Mouse (Mus musculus) intestine, postnatal 0 days (tissue): ENCODE data around the gene Erc1. TPM values are rescaled to one million over a fixed set of nuclear protein-coding genes. Genes with fewer than 3 reads are reported as not detected.

Experiments used
- ATAC-seq: fragments of 200-750 bp; cut with Nextera tagmentation; 2 replicates; pipeline ENCODE4 v1.8.0; 2017; ENCODE audit warnings: mild to moderate bottlenecking, moderate TSS enrichment, moderate library complexity
- H3K27ac ChIP-seq: fragments of 300-500 bp; sonication (generic); 2 replicates; pipeline ENCODE4 v1.5.1; 2014; ENCODE audit warnings: mild to moderate bottlenecking, low read depth, low read length, moderate library complexity
- H3K27me3 ChIP-seq: fragments of 300-500 bp; sonication (generic); replicated peaks from 2 replicates; pipeline ENCODE4 v1.6.1; 2014; ENCODE audit warnings: low read length, mixed read lengths; ENCODE audit not compliant: control insufficient read depth, insufficient read depth
- H3K36me3 ChIP-seq: fragments of 300-500 bp; sonication (generic); 2 replicates; pipeline ENCODE4 v1.6.1; 2014; ENCODE audit warnings: mild to moderate bottlenecking, moderate library complexity; ENCODE audit not compliant: control insufficient read depth, insufficient read depth
- H3K4me1 ChIP-seq: fragments of 300-500 bp; sonication (generic); replicated peaks from 2 replicates; pipeline ENCODE4 v1.6.1; 2014; ENCODE audit warnings: antibody characterized with exemption, low read length, mixed read lengths; ENCODE audit not compliant: control insufficient read depth, insufficient read depth
- H3K4me2 ChIP-seq: fragments of 300-500 bp; sonication (generic); replicated peaks from 2 replicates; pipeline ENCODE4 v1.6.1; 2014; ENCODE audit warnings: low read depth, mild to moderate bottlenecking, moderate library complexity
- H3K4me3 ChIP-seq: fragments of 300-500 bp; sonication (generic); 2 replicates; pipeline ENCODE4 v1.5.1; 2014; ENCODE audit warnings: low read depth, low read length
- H3K9ac ChIP-seq: fragments of 300-500 bp; sonication (generic); 2 replicates; pipeline ENCODE4 v1.6.1; 2014; ENCODE audit warnings: mild to moderate bottlenecking, low read depth, low read length
- H3K9me3 ChIP-seq: fragments of 300-500 bp; sonication (generic); 2 replicates; pipeline ENCODE4 v1.6.1; 2016; ENCODE audit warnings: mixed run types; ENCODE audit not compliant: control insufficient read depth
- CTCF ChIP-seq: sonication (generic); IDR thresholded peaks from 2 replicates; pipeline ENCODE4 v1.5.1; 2016; ENCODE audit warnings: low read depth, mild to moderate bottlenecking, control low read depth, antibody characterized with exemption, moderate library complexity
- WGBS: fragments of 180-500 bp; shearing (Covaris S2); extraction: QIAGEN DNeasy Blood & Tissue Kit; methylation state at CpG from one replicate; pipeline ENCODE4 v1.1.7; 2014; 5-methylcytosine and 5-hydroxymethylcytosine counted together
- polyA plus RNA-seq: library from polyadenylated mRNA; unstranded; fragments of >200 nt; fragmentation: Nextera tagmentation; extraction: Ambion mirVana; gene quantifications from 2 replicates; pipeline ENCODE4 v1.2.1, GENCODE M21; 2015

The Erc1 gene
- polyA plus RNA-seq, 1 experiment from 2014 or later: 4.5 TPM

DNA sequence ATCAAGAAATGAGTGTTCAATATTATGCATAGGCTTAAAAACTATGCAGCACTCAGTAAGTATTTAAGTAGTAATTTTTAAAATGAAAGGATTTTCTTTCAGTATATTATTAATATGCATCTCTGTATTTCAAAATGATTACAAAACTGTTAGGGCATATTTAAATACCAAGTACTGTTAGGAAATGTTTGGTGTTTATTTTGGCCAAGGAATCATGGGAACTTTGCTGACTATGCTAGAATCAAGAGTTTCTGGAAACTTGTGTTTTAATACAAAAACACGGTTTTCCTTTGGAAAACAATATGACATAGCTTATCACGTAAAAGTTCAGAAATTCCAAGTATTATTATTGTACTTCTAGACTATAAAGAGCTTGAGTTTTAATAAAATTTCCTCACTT is 167.2 kb downstream of the Erc1 start:
- no peak overlapping the region for H3K4me3 ChIP-seq
- no peak overlapping the region for H3K9ac ChIP-seq
- no peaks in the 10 kb centered on the region for H3K9me3 ChIP-seq
- no peak overlapping the region for H3K4me2 ChIP-seq
- 92% methylated on average over 2 of the region's 2 CpGs for WGBS
- TF ChIP-seq CTCF: no peak
- no peak overlapping the region for H3K27ac ChIP-seq
- H3K27me3 ChIP-seq: no peaks in the 10 kb centered on the region
- no peaks in the 10 kb centered on the region for H3K36me3 ChIP-seq
- no peak for ATAC-seq
- no peaks in the 10 kb centered on the region for H3K4me1 ChIP-seq

GRCm38 (mm10) chr6:119674811-119675209 is 173.2 kb downstream of the Erc1 start:
- H3K4me3 ChIP-seq: no peak overlapping the region
- no peak overlapping the region for H3K9ac ChIP-seq
- H3K4me2 ChIP-seq: no peak overlapping the region
- 95% methylated on average over 7 of the region's 7 CpGs for WGBS
- no peaks in the 10 kb centered on the region; the same call in 1 of the 2 replicates for H3K4me1 ChIP-seq
- no peaks in the 10 kb centered on the region for H3K9me3 ChIP-seq
- TF ChIP-seq CTCF: no peak
- H3K36me3 ChIP-seq: 0 out of 2 replicates have a peak, but pooled peaks cover 4% of the 10 kb centered on the region
- no peak overlapping the region for H3K27ac ChIP-seq
- ATAC-seq: no peak
- no peaks in the 10 kb centered on the region for H3K27me3 ChIP-seq

DNA sequence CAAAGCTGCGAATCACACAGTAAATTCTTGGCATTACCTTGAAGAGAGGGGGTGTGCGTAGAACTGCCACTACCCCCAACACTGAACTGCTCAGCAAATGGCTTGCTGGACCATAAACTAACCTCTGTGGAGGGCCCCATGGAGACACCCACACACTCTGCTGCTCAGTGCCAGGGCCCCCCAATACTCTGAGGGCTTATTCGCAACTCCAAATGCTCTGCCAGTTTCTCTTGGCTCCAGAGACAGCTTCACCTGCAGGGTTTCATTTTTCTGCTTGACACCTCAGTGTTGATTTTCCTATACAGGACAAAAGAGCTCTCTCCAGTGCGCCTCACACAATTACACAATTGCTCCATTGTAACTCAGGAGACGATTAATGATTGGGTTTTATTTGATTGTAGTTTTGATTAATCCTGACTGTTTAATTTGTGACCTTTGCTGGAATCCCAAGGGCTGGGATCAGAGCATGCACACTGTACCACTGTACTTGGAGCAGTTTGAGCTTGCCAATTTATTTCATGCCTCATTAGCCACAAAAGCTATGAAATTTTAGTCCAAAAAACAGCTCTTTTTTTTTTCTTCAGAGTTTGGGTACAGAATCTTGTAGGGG is 173.7 kb downstream of the Erc1 start:
- Histone ChIP-seq H3K4me1 (no peaks in the 10 kb centered on the region; the same call in 1 of the 2 replicates), H3K9ac (no peak overlapping the region), H3K9me3 (no peaks in the 10 kb centered on the region), H3K27me3 (no peaks in the 10 kb centered on the region), H3K4me3 (no peak overlapping the region), H3K27ac (no peak overlapping the region), H3K36me3 (0 out of 2 replicates have a peak, but pooled peaks cover 4% of the 10 kb centered on the region), H3K4me2 (no peak overlapping the region)
- ATAC-seq: no peak
- WGBS: 83% methylated on average over 5 of the region's 5 CpGs
- no peak for TF ChIP-seq CTCF

- Histone ChIP-seq H3K9me3 (no peaks in the 10 kb centered on the region), H3K4me3 (no peak overlapping the region), H3K27me3 (no peaks in the 10 kb centered on the region), H3K4me1 (no peaks in the 10 kb centered on the region; the same call in 1 of the 2 replicates), H3K36me3 (0 out of 2 replicates have a peak, but pooled peaks cover 4% of the 10 kb centered on the region), H3K4me2 (no peak overlapping the region), H3K27ac (no peak overlapping the region), H3K9ac (no peak overlapping the region)
- no peak for TF ChIP-seq CTCF
- 27% methylated on average over 3 of the region's 3 CpGs for WGBS
- ATAC-seq: no peak
Observed at GRCm38 (mm10) chr6:119669746-119670145, 178.2 kb downstream of the Erc1 start.

- no peaks in the 10 kb centered on the region for H3K36me3 ChIP-seq
- no peak overlapping the region for H3K4me3 ChIP-seq
- 61% methylated on average over 2 of the region's 2 CpGs for WGBS
- H3K9me3 ChIP-seq: no peaks in the 10 kb centered on the region
- H3K27me3 ChIP-seq: no peaks in the 10 kb centered on the region
- TF ChIP-seq CTCF: no peak
- ATAC-seq: no peak
- H3K4me1 ChIP-seq: no peaks in the 10 kb centered on the region
- H3K9ac ChIP-seq: no peak overlapping the region
- H3K27ac ChIP-seq: no peak overlapping the region
- H3K4me2 ChIP-seq: no peak overlapping the region
Observed at GRCm38 (mm10) chr6:119662936-119663335, 185.0 kb downstream of the Erc1 start.

DNA sequence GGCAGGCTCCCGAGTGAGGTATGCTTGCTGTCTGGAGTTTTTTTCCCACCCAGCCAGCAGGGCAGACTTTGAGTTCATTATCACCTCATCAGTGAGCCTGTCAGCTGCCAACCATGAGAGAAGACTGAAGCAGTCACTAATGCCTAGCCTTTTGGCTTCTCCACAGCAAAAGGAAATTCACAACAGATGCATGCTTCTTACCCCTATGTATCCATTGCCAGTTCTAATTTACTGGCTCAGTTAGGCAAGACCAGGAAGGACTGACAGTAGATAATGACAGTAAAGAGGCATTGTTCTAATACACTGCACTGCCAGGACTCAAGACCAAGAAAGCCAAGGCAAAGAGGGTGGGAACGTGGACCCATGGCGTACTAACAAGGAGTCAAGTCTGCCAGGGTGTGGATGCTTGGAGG is 186.9 kb downstream of the Erc1 start:
- Histone ChIP-seq H3K4me3 (no peak overlapping the region), H3K4me1 (no peaks in the 10 kb centered on the region), H3K27ac (no peak overlapping the region), H3K4me2 (no peak overlapping the region), H3K36me3 (no peaks in the 10 kb centered on the region), H3K27me3 (no peaks in the 10 kb centered on the region), H3K9me3 (no peaks in the 10 kb centered on the region), H3K9ac (no peak overlapping the region)
- TF ChIP-seq CTCF: no peak
- WGBS: 49% methylated on average over 3 of the region's 3 CpGs
- peak; percentile 24; the same call in 1 of the 2 replicates for ATAC-seq
